Comparison of ENCODE assay signal across 30 mouse cellular contexts in genomic region chr6:147799861-147800260, GRCm38 (mm10).
DNase-seq lines count a peak whose midpoint lies in the region; ATAC-seq and TF ChIP-seq lines count a peak whose summit lies in the region.
"Had no signal": no experiment of that assay in that cellular context is flagged by ENCODE, and none has a peak within 500 bp of the region (broad histone marks: within the 10 kb centered on the region; RNA-seq: fewer than 3 reads in every experiment).

No protein-coding gene starts in this region.

- no peak overlapping the region for H3K4me2 ChIP-seq in liver, embryonic 12.5 days
- H3K4me2 ChIP-seq in kidney, embryonic 15.5 days, result no peak overlapping the region
- H3K4me2 ChIP-seq: embryonic facial prominence, embryonic 12.5 days; heart, embryonic 13.5 days; hindbrain, embryonic 14.5 days; limb, embryonic 13.5 days; lung, embryonic 14.5 days; midbrain, embryonic 11.5 days; neural tube, embryonic 12.5 days; stomach, embryonic 15.5 days had no signal

- H3K4me3 ChIP-seq in liver, adult 2 months (ENCODE audit: insufficient read depth, low read depth, low read length), result no peak overlapping the region
- no peak overlapping the region for H3K4me3 ChIP-seq in liver, embryonic 12.5 days
- H3K4me3 ChIP-seq in macrophage (ENCODE audit: inconsistent target), result no peak overlapping the region
- H3K4me3 ChIP-seq in kidney, embryonic 15.5 days (replicated peaks), result no peak overlapping the region
- H3K4me3 ChIP-seq: embryonic facial prominence, embryonic 12.5 days; heart, adult 2 months; heart, embryonic 13.5 days; layer of hippocampus, adult 2 months; limb, embryonic 13.5 days; myocyte; neural tube, embryonic 12.5 days; stomach, embryonic 15.5 days had no signal

- H3K27me3 ChIP-seq in liver, adult 2 months (ENCODE audit: control insufficient read depth, insufficient read depth, low read length), result no peaks in the 10 kb centered on the region
- H3K27me3 ChIP-seq in liver, embryonic 12.5 days (replicated peaks), result no peaks in the 10 kb centered on the region
- no peaks in the 10 kb centered on the region for H3K27me3 ChIP-seq in kidney, embryonic 15.5 days
- H3K27me3 ChIP-seq: embryonic facial prominence, embryonic 12.5 days; heart, embryonic 13.5 days; neural tube, embryonic 12.5 days; stomach, embryonic 15.5 days had no signal

- no peak for ATAC-seq in liver, embryonic 12.5 days
- no peak for ATAC-seq in kidney, embryonic 15.5 days (replicated peaks; ENCODE audit: low FRiP score)
- ATAC-seq: forebrain, embryonic 14.5 days; intestine, postnatal 0 days had no signal

- peak; percentile 0 for DNase-seq in liver, adult 2 months (ENCODE audit: extremely low read depth, low read depth, low spot score)
- DNase-seq in Muller cell, postnatal 12 days (ENCODE audit: inconsistent ontology term), result peak; percentile 67
- peak; percentile 30 for DNase-seq in adrenal gland, postnatal 10 days
- DNase-seq in kidney, postnatal 36 days, result no peak
- DNase-seq: cerebellum, adult 9-10 months; cerebellum, postnatal 36 days; gastrocnemius, postnatal 25 days; heart, adult 2 months; heart, postnatal 10 days; kidney, adult 9 months; kidney, postnatal 14 days; lung, embryonic 14.5 days; right cerebral cortex, postnatal 25 days; thymus, adult 18-20 months; thymus, postnatal 25 days had no signal

- H3K9me3 ChIP-seq in liver, embryonic 12.5 days (replicated peaks), result no peaks in the 10 kb centered on the region
- H3K9me3 ChIP-seq in kidney, embryonic 15.5 days (replicated peaks), result no peaks in the 10 kb centered on the region
- H3K9me3 ChIP-seq: embryonic facial prominence, embryonic 12.5 days; heart, embryonic 13.5 days; limb, embryonic 13.5 days; neural tube, embryonic 12.5 days; stomach, embryonic 15.5 days had no signal

- H3K27ac ChIP-seq in liver, adult 2 months (replicated peaks; ENCODE audit: insufficient read depth, low read depth, low read length), result no peak overlapping the region
- no peak overlapping the region for H3K27ac ChIP-seq in liver, embryonic 12.5 days
- H3K27ac ChIP-seq in macrophage, result peak overlapping the region; percentile 24; the same call in 1 of the 2 replicates
- H3K27ac ChIP-seq in kidney, embryonic 15.5 days, result no peak overlapping the region
- H3K27ac ChIP-seq: embryonic facial prominence, embryonic 12.5 days; heart, adult 2 months; heart, embryonic 13.5 days; hindbrain, embryonic 14.5 days; layer of hippocampus, adult 2 months; limb, embryonic 13.5 days; liver, embryonic 14.5 days; neural tube, embryonic 12.5 days; stomach, embryonic 15.5 days had no signal

- no peak overlapping the region for H3K9ac ChIP-seq in liver, adult 2 months (ENCODE audit: low read depth, low read length)
- H3K9ac ChIP-seq in liver, embryonic 12.5 days, result no peak overlapping the region
- no peak overlapping the region for H3K9ac ChIP-seq in kidney, embryonic 15.5 days
- H3K9ac ChIP-seq: embryonic facial prominence, embryonic 12.5 days; heart, embryonic 13.5 days; hindbrain, embryonic 14.5 days; limb, embryonic 13.5 days; liver, embryonic 14.5 days; lung, embryonic 14.5 days; neural tube, embryonic 12.5 days; stomach, embryonic 15.5 days had no signal

- H3K36me3 ChIP-seq in liver, adult 2 months (ENCODE audit: control insufficient read depth, insufficient read depth, low read length), result no peaks in the 10 kb centered on the region
- H3K36me3 ChIP-seq in liver, embryonic 12.5 days, result no peaks in the 10 kb centered on the region
- no peaks in the 10 kb centered on the region for H3K36me3 ChIP-seq in macrophage (ENCODE audit: inconsistent target)
- H3K36me3 ChIP-seq in kidney, embryonic 15.5 days, result no peaks in the 10 kb centered on the region
- H3K36me3 ChIP-seq: embryonic facial prominence, embryonic 12.5 days; heart, embryonic 13.5 days; limb, embryonic 13.5 days; neural tube, embryonic 12.5 days; stomach, embryonic 15.5 days had no signal

- H3K4me1 ChIP-seq in liver, adult 2 months (ENCODE audit: control insufficient read depth, insufficient read depth, low read length), result no peaks in the 10 kb centered on the region
- H3K4me1 ChIP-seq in liver, embryonic 12.5 days, result no peaks in the 10 kb centered on the region
- no peaks in the 10 kb centered on the region for H3K4me1 ChIP-seq in kidney, embryonic 15.5 days
- H3K4me1 ChIP-seq: embryonic facial prominence, embryonic 12.5 days; heart, embryonic 13.5 days; neural tube, embryonic 12.5 days; stomach, embryonic 15.5 days had no signal

- no peak for TF ChIP-seq CTCF in liver, adult 2 months (IDR thresholded peaks at IDR 0.05; ENCODE audit: low read depth, low read length)

- 29% methylated on average over 6 of the region's 6 CpGs for WGBS in liver, adult 2 months
- WGBS in liver, embryonic 12.5 days (ENCODE audit: insufficient replicate concordance), result 67% methylated on average over 6 of the region's 6 CpGs
- 87% methylated on average over 6 of the region's 6 CpGs for WGBS in macrophage (ENCODE audit: missing documents)
- whole genome bisulfite sequencing in kidney, embryonic 15.5 days, result 81% methylated on average over 6 of the region's 6 CpGs

- no peak for TF ChIP-seq POLR2A in liver, adult 2 months (IDR thresholded peaks at IDR 0.05; ENCODE audit: extremely low read depth, insufficient read depth, low read length)

- no peaks in the 10 kb centered on the region for H3K79me2 ChIP-seq in liver, adult 2 months (ENCODE audit: control insufficient read depth, insufficient read depth, low read length)
- no peaks in the 10 kb centered on the region for H3K79me2 ChIP-seq in macrophage (ENCODE audit: inconsistent target)

Comparison
In these comparisons a context has a peak if more than half of its experiments do, and no peak if none do; other contexts are left out.
1. DNase-seq: peak in liver, adult 2 months (single experiment), Muller cell, postnatal 12 days (single experiment) and adrenal gland, postnatal 10 days (single experiment); none in kidney, postnatal 36 days (0 of 2).